Mouse (Mus musculus) ovary, postnatal 14 days (tissue): ENCODE measurements at regions not wholly inside any gene's neighbourhood (a gene's known extent, or its start where the extent isn't known, plus 50 kb on each side); places are given as distances from the start of the nearest gene placed in this dataset.

Experiments used
- DNase-seq: peaks from one replicate; pipeline ENCODE4 v3.0.0; 2022; ENCODE audit warnings: low spot score

DNA sequence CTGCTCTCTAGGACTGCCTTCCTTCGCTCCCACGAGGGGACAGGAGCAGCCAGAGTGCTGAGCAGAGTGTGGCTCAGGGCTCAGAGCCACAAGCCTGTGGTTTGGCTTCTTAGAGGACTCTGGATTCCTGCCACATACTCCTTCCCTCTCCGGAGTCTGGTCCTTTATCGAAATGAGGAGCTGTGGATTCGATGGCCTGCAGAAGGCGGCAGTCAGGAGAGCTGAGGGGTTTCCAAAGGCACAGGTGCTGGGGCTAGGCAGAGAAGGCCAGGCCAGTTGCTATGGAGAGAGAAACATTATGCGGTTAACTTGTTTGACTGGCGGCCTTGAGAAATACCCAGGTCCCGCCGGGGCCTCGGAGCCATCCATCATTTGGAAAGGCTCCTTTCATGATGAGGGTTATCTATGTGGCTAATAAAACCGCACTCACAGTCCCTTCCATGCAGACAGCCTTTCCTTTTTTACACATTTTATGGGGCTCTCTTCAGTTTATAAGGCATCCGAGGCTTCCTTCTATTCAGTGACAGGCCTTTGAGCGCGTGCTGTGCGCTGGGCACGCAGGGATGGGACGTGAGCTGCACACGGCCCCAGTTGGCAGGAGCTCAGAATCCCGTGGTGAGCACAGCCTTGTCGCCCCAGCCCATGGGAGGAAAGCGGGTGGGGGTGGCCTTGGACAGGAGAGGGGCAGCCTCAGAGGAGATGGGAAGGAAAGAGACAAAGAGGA, 61.2 kb upstream of the Gjb5 start:
- peak; percentile 25 for DNase-seq

DNA sequence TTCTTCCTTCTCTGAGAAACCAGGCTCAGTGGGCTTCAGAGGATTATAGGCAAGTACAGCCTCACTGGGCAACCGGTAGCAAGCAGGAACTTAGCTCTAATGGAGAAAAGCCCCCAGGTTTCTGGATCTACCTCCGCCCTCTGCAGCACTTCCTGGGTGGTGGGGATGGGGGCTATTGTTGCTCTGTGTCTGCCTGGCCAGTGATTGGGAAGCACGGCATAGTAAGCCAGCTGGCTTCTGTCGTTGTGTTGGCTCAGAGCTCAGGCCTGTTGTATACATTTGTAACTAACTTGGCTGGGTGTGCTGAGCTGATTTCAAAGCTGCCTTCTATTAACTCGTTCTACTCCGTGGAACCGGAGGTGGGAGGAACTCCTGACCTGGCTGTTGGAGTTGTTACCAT, 58.9 kb upstream of the Gjb5 start:
- DNase-seq = peak; percentile 13

DNA sequence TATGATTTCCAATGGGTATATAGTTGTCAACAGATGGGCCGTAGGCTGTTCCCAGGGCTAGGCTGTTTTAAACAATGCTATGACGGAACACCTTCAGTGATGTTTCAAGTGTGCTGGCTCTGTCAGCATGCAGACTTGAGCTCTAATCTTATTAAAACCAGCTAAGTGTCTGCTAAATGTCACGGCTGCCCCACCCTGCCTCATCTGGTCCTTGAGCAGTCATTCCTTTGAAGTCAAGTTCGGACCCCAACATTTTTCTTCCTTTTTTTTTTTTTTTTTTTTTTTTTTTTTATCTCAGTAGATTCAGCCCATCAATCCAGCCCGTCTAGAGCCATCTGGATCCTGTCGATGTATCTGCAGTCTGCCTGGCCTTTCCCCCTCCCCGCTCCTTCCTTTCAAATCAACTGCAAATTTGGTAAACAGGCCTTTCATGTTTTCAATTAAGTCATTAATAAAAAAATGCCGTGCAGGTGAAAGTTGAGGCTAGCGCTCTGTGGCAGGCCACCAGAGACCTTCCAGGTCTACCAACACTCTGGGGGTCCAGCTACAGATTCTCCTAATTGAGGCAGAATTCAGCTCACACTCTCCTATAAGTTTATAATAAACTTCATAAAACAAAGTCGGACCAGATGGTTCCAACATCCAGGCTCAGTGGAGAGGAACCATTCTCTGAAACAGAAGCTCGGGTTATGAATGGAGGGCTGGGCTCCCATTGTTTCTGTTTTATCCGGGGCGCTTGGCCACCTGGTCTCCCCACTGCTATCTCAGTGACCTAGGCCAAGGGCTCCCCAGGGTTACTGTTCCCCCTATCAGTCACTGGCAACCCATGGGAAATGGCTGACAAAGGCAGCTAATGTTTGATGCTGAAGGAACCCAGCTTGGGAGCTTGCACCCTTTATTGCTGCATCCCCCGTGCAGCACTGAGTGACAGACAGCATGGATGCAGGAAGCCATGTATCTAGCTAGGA, 56.3 kb upstream of the Gjb5 start:
- no peak for DNase-seq
